8 mouse cellular contexts compared by ENCODE assay signal in the genomic region with DNA sequence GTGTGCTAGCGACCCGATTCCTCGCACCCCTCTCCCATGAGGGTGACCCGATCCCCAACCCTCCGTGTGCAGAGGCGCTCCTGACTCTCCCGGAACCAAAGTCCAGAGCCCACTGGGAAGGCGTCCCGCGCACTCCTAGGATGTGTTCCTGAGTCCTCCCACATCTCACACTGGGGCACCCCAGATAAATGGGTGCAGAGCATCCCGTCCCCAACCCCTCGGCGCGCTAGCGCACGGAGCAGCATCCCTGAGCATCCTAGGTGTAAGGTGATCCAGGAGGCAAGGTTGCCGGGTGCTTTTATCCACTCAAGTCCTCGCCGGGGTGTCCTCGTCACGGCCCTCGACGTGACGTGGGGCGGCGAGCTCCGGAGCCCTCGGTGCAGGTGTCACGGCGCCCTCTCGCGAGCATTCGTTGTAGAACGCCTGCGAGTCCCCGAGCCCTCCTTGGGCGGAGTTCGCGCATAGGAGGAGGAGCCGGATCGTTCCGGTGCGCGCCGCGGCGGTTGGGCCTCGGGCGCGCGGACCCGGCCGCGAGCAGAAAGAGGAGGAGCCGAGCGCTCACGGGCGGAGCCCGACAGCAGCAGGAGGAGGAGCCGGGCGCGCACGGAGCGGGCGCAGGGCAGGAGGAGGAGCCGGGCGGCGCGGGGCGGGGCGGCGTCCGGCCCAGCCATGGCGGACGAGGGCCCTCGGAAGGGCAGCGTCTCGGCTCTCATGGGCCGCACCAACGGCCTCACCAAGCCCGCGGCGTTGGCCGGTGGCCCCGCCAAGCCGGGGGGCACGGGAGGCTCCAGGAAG. TPM values are rescaled to one million over a fixed set of nuclear protein-coding genes. Genes with fewer than 3 reads are reported as not detected.
DNase-seq lines count a peak whose midpoint lies in the region; ATAC-seq lines count a peak whose summit lies in the region.

A gene (minus strand): TSS at position 373 of the 795 bp plus-strand sequence.
A gene (plus strand): TSS at position 535 of the 795 bp plus-strand sequence.

- peaks cover 7% of the 10 kb centered on the region; the same call in 1 of the 2 replicates for H3K4me1 ChIP-seq in forebrain, embryonic 11.5 days (replicated peaks; ENCODE audit: control insufficient read depth, insufficient read depth, low read length)
- peaks cover 40% of the 10 kb centered on the region for H3K4me1 ChIP-seq in heart, embryonic 16.5 days (ENCODE audit: control insufficient read depth, insufficient read depth, low read length)
- H3K4me1 ChIP-seq in liver, embryonic 15.5 days (replicated peaks): peaks cover 51% of the 10 kb centered on the region
- H3K4me1 ChIP-seq in neural tube, embryonic 12.5 days: peaks cover 20% of the 10 kb centered on the region

- peak; percentile 96 for ATAC-seq in forebrain, embryonic 11.5 days (replicated peaks; ENCODE audit: low FRiP score)
- peak; percentile 94 for ATAC-seq in heart, embryonic 16.5 days (replicated peaks; ENCODE audit: extremely low read depth, insufficient read depth, low FRiP score)
- peak; percentile 86 for ATAC-seq in liver, embryonic 15.5 days (ENCODE audit: insufficient read depth)
- ATAC-seq in neural tube, embryonic 12.5 days (ENCODE audit: low FRiP score, low read depth): peak; percentile 94

- H3K27ac ChIP-seq in forebrain, embryonic 11.5 days (ENCODE audit: low read depth, low read length): peak within 1 kb of the TSS; percentile 75
- H3K27ac ChIP-seq in heart, embryonic 16.5 days (ENCODE audit: low read length): peak within 1 kb of the TSS; percentile 98
- H3K27ac ChIP-seq in liver, embryonic 15.5 days (replicated peaks): peak within 1 kb of the TSS; percentile 96
- peak within 1 kb of the TSS; percentile 81 for H3K27ac ChIP-seq in neural tube, embryonic 12.5 days

- H3K9ac ChIP-seq in forebrain, embryonic 11.5 days (ENCODE audit: low read length): peak within 1 kb of the TSS; percentile 90
- H3K9ac ChIP-seq in heart, embryonic 16.5 days (ENCODE audit: low read length): peak within 1 kb of the TSS; percentile 95
- peak within 1 kb of the TSS; percentile 98 for H3K9ac ChIP-seq in liver, embryonic 15.5 days
- peak within 1 kb of the TSS; percentile 94 for H3K9ac ChIP-seq in neural tube, embryonic 12.5 days

- under 1% methylated on average over 85 of the region's 87 CpGs for WGBS in forebrain, embryonic 11.5 days
- under 1% methylated on average over 86 of the region's 87 CpGs for WGBS in heart, embryonic 16.5 days
- under 1% methylated on average over 84 of the region's 87 CpGs for WGBS in liver, embryonic 15.5 days (ENCODE audit: insufficient replicate concordance)
- under 1% methylated on average over 80 of the region's 87 CpGs for WGBS in neural tube, embryonic 12.5 days

- no peaks in the 10 kb centered on the region for H3K9me3 ChIP-seq in forebrain, embryonic 11.5 days (ENCODE audit: control insufficient read depth, low read length)
- no peaks in the 10 kb centered on the region for H3K9me3 ChIP-seq in heart, embryonic 16.5 days (replicated peaks; ENCODE audit: control insufficient read depth, low read length)
- no peaks in the 10 kb centered on the region for H3K9me3 ChIP-seq in liver, embryonic 15.5 days (replicated peaks)
- H3K9me3 ChIP-seq in neural tube, embryonic 12.5 days: no peaks in the 10 kb centered on the region

- H3K4me3 ChIP-seq in forebrain, embryonic 11.5 days (ENCODE audit: low read depth, low read length): peak within 1 kb of the TSS; percentile 95
- H3K4me3 ChIP-seq in heart, embryonic 16.5 days (ENCODE audit: low read length): peak within 1 kb of the TSS; percentile 98
- peak within 1 kb of the TSS; percentile 96 for H3K4me3 ChIP-seq in liver, embryonic 15.5 days (replicated peaks)
- peak within 1 kb of the TSS; percentile 98 for H3K4me3 ChIP-seq in neural tube, embryonic 12.5 days

- no peaks in the 10 kb centered on the region for H3K36me3 ChIP-seq in forebrain, embryonic 11.5 days (ENCODE audit: control insufficient read depth, insufficient read depth, low read length)
- peaks cover 6% of the 10 kb centered on the region; the same call in 1 of the 2 replicates for H3K36me3 ChIP-seq in heart, embryonic 16.5 days (ENCODE audit: control insufficient read depth, insufficient read depth)
- H3K36me3 ChIP-seq in liver, embryonic 15.5 days (replicated peaks): peaks cover 6% of the 10 kb centered on the region; the same call in 1 of the 2 replicates
- H3K36me3 ChIP-seq in neural tube, embryonic 12.5 days: peaks cover 7% of the 10 kb centered on the region; the same call in 1 of the 2 replicates

- no peaks in the 10 kb centered on the region for H3K27me3 ChIP-seq in forebrain, embryonic 11.5 days (ENCODE audit: control insufficient read depth, insufficient read depth, low read length)
- no peaks in the 10 kb centered on the region for H3K27me3 ChIP-seq in heart, embryonic 16.5 days (ENCODE audit: control insufficient read depth, insufficient read depth, low read length)
- no peaks in the 10 kb centered on the region for H3K27me3 ChIP-seq in liver, embryonic 15.5 days
- H3K27me3 ChIP-seq in neural tube, embryonic 12.5 days (replicated peaks): no peaks in the 10 kb centered on the region

- peak within 1 kb of the TSS; percentile 91 for H3K4me2 ChIP-seq in forebrain, embryonic 11.5 days (ENCODE audit: low read depth, low read length, severe bottlenecking)
- peak within 1 kb of the TSS; percentile 98 for H3K4me2 ChIP-seq in heart, embryonic 16.5 days (ENCODE audit: low read depth, low read length)
- peak within 1 kb of the TSS; percentile 99 for H3K4me2 ChIP-seq in liver, embryonic 15.5 days
- peak within 1 kb of the TSS; percentile 99 for H3K4me2 ChIP-seq in neural tube, embryonic 12.5 days (replicated peaks)

- DNase-seq in CD8-positive naive resting alpha-beta T cell, adult 2 months (ENCODE audit: low read depth in 2 of 2, low spot score in 2 of 2): peak; percentile 96 to 97
- peak; percentile 96 for DNase-seq in c-Kit-positive CD71-negative TER-119-negative erythroid progenitor cells, embryonic 14.5 days (ENCODE audit: low read depth)
- DNase-seq in forebrain, embryonic 11.5 days (ENCODE audit: low spot score): peak; percentile 99
- DNase-seq in kidney, postnatal 36 days: peak; percentile 96 to 99
- peak; percentile 95 for DNase-seq in telencephalon, adult 2 months (ENCODE audit: low read depth, low spot score)

RNA-seq across cellular contexts. Expression of the first gene that starts in this region (rescaled TPM):
- 51.0 and 56.6 TPM in 2 replicates for polyA plus RNA-seq in forebrain, embryonic 11.5 days (2014; fragmentation: Nextera tagmentation; extraction: Ambion mirVana)
- polyA plus RNA-seq in heart, embryonic 16.5 days (2015; fragmentation: Nextera tagmentation; extraction: Ambion mirVana): 25.7 and 26.1 TPM in 2 replicates
- polyA plus RNA-seq in liver, embryonic 15.5 days (2015; fragmentation: Nextera tagmentation; extraction: Ambion mirVana): 14.8 and 15.1 TPM in 2 replicates
- 54.9 and 56.5 TPM in 2 replicates for polyA plus RNA-seq in neural tube, embryonic 12.5 days (2016; fragmentation: Nextera tagmentation; extraction: Ambion mirVana)

RNA-seq across cellular contexts. Expression of the second gene that starts in this region (rescaled TPM):
- 86.6 and 91.4 TPM in 2 replicates for polyA plus RNA-seq in forebrain, embryonic 11.5 days (2014; fragmentation: Nextera tagmentation; extraction: Ambion mirVana)
- 100 TPM in 2 replicates for polyA plus RNA-seq in heart, embryonic 16.5 days (2015; fragmentation: Nextera tagmentation; extraction: Ambion mirVana)
- 71.6 and 76.7 TPM in 2 replicates for polyA plus RNA-seq in liver, embryonic 15.5 days (2015; fragmentation: Nextera tagmentation; extraction: Ambion mirVana)
- polyA plus RNA-seq in neural tube, embryonic 12.5 days (2016; fragmentation: Nextera tagmentation; extraction: Ambion mirVana): 84.7 and 85.9 TPM in 2 replicates

Comparison
In these comparisons a context has a peak if more than half of its experiments do, and no peak if none do; other contexts are left out.
1. Peak in every context shown above with its lines: DNase-seq, ATAC-seq, H3K4me3 ChIP-seq and H3K27ac ChIP-seq.